Mouse (Mus musculus) embryonic stem cell, embryonic (primary cell): ENCODE measurements around the gene Nrap.

ENCODE experiments used
- CTCF ChIA-PET, 4 experiments: fragments of 300-600 bp in 2 of 4; fragments of 350-600 bp in 2 of 4; sonication (Branson Sonifier 250); formaldehyde crosslinking; loops; one replicate each; lab custom pipeline; 2022; ENCODE audit warnings: inconsistent platforms in 2 of 4; lab: Charles Lee
- POLR2A ChIA-PET, 4 experiments: fragments of 300-600 bp in 2 of 4; fragments of 350-600 bp in 2 of 4; sonication (Branson Sonifier 250); formaldehyde crosslinking; loops; one replicate each; lab custom pipeline; 2022; ENCODE audit warnings: antibody characterized with exemption in 4 of 4, inconsistent platforms in 1 of 4; lab: Charles Lee

Nrap gene

GRCm38 (mm10) chr19:56353689-56354088 lies 36.1 kb downstream of the Nrap start:
- CTCF ChIA-PET, result interaction anchor here in 2 of 4 experiments (0.6 to 0.8 kb wide), 3 partner anchors 51 to 676 kb away, joined by 3 to 20 read pairs (median 6); no protein-coding TSS in a partner anchor

GRCm38 (mm10) chr19:56349295-56349694 lies 40.5 kb downstream of the Nrap start:
- POLR2A ChIA-PET, result no interaction called here
- CTCF ChIA-PET, result no interaction called here

More at GRCm38 (mm10) chr19:56353689-56354088, 36.1 kb downstream of the Nrap start:
- POLR2A ChIA-PET, result no interaction called here

- CTCF ChIA-PET, result no interaction called here
- POLR2A ChIA-PET, result no interaction called here
Measured at GRCm38 (mm10) chr19:56346750-56347149, 43.1 kb downstream of the Nrap start.

DNA sequence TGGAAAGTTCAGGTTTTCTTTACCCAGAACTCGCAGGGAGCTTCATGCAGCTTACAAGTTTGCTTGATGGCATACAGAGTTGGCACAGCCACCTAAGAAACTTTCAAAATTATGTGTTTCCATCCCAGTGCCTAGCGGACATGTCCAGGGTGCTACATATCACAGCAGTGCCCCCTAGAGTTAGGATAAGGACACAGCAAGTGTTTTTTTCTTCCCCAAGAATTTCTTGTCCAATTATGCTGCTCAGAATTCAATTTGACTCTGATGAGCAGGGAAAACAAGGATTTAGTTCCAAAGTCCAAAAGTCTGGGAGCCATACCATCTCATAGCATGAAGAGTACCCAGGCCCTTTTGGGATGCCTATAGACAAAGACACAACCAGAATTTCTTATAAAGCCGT lies 43.8 kb downstream of the Nrap start:
- POLR2A ChIA-PET, result no interaction called here
- CTCF ChIA-PET, result no interaction called here

DNA sequence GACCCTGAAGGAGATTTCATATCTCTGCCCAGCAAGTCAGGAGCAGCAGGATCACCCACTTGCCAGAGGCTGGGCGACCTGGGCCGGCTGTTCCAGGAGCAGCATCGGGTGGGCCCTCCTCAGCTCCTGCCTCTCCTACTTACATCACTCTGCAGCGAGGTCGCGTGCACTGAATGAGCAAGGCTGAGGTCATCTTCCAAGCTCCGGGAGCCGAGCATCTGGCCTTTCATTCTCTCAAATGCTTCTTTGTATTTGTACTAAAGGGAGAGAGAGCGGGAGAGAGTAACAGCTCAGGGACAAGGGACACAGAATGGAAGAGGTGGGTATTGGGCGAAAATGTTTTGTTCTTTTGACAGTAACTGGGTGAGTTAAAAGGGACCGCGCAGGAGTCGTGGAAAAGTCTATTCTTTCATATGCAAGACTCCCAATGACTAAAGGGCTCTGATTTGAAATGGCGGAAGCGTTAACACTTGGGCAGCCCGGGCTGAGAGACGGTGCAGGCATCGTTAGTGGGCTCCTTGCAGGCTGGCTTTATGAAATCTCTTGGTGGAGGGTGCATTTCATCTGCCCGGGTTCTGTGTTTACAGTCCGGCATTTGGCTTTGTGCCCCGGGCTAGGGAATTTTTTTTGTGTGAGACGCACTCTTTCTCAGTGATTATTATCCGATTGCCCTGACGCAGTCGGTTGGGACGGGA lies 45.8 kb downstream of the Nrap start:
- ChIA-PET CTCF (interaction anchor here in 2 of 4 experiments (0.5 kb wide), 2 partner anchors 353 to 788 kb away, joined by 10 to 12 read pairs; no protein-coding TSS in a partner anchor), POLR2A (interaction anchor here in 1 of 4 experiments (0.5 kb wide), 1 partner anchor 1074 kb away, joined by 3 read pairs; no protein-coding TSS in a partner anchor)

DNA sequence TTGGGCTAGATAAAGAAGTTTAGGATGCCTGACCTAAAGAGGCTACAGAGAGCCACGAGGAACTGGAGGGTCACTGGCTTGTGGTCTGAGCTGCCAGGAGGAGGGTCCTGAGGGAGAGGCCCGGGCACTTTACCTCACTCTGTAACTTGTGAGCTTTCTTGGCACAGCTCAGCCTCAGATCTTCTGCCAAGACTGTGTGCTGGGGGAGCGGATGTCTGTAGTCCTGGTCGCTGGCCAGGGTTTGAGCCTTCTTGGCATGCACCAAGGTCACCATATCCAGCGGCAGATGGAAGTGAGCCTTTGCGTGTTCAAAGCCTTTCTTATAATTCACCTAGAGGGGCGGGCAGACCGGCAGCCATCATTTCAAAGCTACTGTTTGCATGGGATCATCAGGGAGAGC lies 47.8 kb downstream of the Nrap start:
- ChIA-PET POLR2A (no interaction called here), CTCF (no interaction called here)

DNA sequence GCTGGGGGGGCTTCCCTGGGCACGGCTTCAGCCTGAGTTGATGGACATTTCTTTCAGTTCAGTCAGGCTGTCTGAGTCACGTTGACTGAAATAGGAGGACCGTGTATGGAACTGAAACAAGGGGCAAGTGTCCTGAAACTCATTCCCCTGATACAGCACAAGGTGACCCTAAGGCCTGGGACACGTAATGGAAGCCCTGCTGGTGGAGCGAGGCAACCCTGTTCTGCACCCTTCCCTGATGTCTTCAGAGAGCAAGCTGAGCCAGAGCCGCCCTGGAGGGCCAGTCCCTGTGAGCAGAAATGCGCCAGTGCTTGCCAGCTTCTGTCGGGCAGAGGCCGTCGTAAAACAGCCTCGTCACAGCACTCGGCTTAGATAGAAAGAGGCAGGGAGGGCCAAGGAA lies 53.0 kb downstream of the Nrap start:
- POLR2A ChIA-PET, result no interaction called here
- CTCF ChIA-PET, result interaction anchor here in 3 of 4 experiments (0.6 kb wide), 3 partner anchors 36 to 59 kb away, joined by 3 to 4 read pairs (median 3); no protein-coding TSS in a partner anchor

GRCm38 (mm10) chr19:56336321-56336720 lies 53.5 kb downstream of the Nrap start:
- ChIA-PET CTCF (interaction anchor here in 1 of 4 experiments (0.6 kb wide), 1 partner anchor 37 kb away, joined by 3 read pairs; no protein-coding TSS in a partner anchor), POLR2A (no interaction called here)

DNA sequence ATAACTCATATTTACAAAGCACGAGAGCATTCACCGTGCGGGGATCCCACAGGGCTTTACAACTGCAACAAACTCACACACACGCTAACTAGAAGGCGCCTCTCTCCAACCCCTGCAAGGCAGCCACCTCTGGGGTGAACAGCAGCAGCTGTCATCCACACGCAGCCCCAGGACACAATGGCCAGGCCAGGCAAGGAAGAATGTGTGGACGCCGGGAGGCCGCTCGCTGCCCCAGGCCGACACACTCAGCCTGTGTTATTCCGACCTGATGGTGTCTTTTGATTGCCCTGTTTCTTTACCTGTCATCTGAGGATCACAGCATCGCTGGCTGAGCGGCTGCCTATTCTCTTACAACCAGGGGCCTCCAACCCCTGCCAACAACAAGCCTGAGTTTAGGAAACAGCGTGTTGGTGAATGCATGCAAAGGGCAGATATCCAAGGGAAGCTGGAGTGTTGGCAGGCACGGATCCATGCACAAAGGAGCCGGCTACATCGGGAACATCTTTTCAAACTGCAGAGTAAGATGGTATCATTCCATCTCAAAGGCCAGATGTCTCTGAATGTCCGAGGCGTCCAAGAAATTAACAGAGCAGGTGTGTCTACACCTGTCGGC lies 63.5 kb downstream of the Nrap start:
- POLR2A ChIA-PET, result interaction anchor here in 2 of 4 experiments (0.7 to 1.0 kb wide), 2 partner anchors 10 to 81 kb away, joined by 3 to 4 read pairs; no protein-coding TSS in a partner anchor
- CTCF ChIA-PET, result no interaction called here

GRCm38 (mm10) chr19:56325676-56326075 lies 64.2 kb downstream of the Nrap start:
- ChIA-PET CTCF (no interaction called here), POLR2A (interaction anchor here in 1 of 4 experiments (1.0 kb wide), 1 partner anchor 9 kb away, joined by 3 read pairs; no protein-coding TSS in a partner anchor)

GRCm38 (mm10) chr19:56321303-56321920 lies 68.4 kb downstream of the Nrap start:
- CTCF ChIA-PET, result no interaction called here
- POLR2A ChIA-PET, result no interaction called here

DNA sequence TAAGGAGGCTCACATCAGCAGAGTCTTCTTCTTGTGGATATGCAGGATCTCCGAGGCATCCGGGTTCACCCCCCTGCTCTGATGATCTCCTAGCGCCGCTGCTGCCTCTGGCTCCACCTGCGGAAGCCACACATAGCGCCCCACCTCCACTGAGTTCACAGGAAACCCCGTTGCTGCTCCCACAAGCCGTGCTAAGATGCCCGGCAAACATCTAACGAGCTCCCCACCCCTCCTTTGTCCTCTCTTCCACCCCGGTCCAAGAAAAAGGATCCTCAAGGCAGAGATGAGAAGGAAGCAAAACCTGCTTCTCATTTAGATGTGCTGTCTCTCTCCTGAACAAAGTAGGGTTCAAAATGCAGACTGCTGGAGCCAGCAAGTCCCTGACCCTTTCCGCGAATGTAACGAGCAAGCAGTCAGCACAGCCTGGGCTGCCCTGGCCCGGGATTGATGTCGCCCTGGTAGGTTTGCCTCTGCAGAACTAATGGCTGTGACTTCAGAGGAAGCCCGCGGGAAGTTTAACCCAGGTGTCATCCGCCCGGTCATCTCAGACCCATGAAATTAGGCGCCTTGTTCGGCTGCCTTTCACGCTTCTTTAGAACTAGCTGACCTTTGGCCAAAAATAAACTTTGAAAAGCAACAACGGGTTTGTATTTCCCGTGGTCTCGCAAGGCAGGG lies 69.5 kb downstream of the Nrap start:
- ChIA-PET POLR2A (interaction anchor here in 1 of 4 experiments (1.0 kb wide), 1 partner anchor 12 kb away, joined by 3 read pairs; no protein-coding TSS in a partner anchor), CTCF (no interaction called here)

DNA sequence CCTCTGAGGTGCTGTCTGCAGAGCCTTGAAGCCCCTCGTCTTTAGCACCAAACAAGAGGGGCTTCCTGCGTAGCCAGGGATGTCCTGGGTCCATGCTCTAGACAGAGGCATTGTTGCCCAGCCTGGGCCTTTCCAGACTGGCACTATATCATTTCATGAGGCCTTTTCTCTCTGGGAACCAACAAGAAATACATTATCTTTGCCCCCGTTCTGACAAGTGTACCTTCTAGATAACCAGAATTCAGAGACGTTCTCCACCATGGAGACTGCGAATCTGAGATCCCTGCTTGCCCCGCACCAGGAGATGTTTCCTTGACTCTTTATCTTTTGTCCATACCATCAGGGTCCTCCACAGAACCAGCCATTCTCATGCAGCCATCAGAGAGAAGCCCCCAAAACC lies 70.2 kb downstream of the Nrap start:
- POLR2A ChIA-PET, result interaction anchor here in 1 of 4 experiments (1.0 kb wide), 1 partner anchor 11 kb away, joined by 3 read pairs; no protein-coding TSS in a partner anchor

GRCm38 (mm10) chr19:56319219-56319618 lies 70.6 kb downstream of the Nrap start:
- POLR2A ChIA-PET, result interaction anchor here in 1 of 4 experiments (1.0 kb wide), 1 partner anchor 11 kb away, joined by 3 read pairs; no protein-coding TSS in a partner anchor
- CTCF ChIA-PET, result no interaction called here

More for the DNA sequence above, 70.2 kb downstream of the Nrap start:
- CTCF ChIA-PET, result no interaction called here

GRCm38 (mm10) chr19:56316531-56316930 lies 73.3 kb downstream of the Nrap start:
- ChIA-PET CTCF (no interaction called here), POLR2A (interaction anchor here in 1 of 4 experiments (1.2 kb wide), 1 partner anchor 9 kb away, joined by 3 read pairs; no protein-coding TSS in a partner anchor)

DNA sequence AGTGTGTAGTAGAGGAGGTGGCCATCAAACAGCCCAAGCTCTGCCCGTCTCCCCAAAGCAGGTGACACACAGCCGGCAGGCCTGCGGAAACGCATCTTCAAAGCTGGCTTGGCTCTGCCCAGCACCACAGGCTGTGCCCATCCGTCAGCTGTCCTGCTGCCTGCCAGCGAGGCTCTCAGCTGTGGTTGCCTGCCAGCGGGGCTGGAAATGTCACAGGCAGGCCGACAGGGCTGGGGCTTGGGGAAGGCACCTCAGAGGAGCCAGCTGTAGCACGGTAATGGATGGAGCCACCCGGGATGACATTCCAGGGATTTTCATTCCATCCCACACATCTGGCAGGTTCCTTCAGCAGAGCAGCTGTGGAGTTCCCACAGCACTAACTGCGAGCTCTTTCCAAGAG lies 89.0 kb downstream of the Nrap start:
- CTCF ChIA-PET, result no interaction called here
- POLR2A ChIA-PET, result no interaction called here

GRCm38 (mm10) chr19:56297264-56297663 lies 92.6 kb downstream of the Nrap start:
- POLR2A ChIA-PET, result no interaction called here
- CTCF ChIA-PET, result no interaction called here

DNA sequence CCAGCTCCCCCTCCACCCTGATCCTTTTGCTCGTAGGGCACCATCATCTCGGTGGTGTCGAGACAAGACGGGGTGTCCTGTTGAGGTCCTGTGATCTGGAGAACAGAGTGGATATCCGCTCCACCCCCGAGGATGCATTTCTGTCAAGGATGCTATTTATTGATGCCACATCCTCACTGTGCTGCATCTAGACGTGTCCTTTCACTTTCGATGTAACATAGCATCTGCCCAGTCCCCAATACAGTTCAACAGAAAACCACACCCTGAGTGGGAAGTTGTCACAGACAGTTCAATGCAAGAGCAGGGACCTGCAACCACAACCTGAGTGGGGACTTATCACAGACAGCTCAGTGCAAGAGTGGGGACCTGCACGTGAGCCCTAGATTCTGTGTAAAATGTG lies 93.2 kb downstream of the Nrap start:
- CTCF ChIA-PET, result no interaction called here
- POLR2A ChIA-PET, result no interaction called here
